Mouse (Mus musculus) cerebellum, postnatal 10 days (tissue): ENCODE measurements at regions not wholly inside any gene's neighbourhood (a gene's known extent, or its start where the extent isn't known, plus 50 kb on each side); places are given as distances from the start of the nearest gene placed in this dataset.

Source experiments
- DNase-seq, 2 experiments: peaks; one replicate each; pipeline ENCODE4 v3.0.0; 2021; ENCODE audit warnings: mixed read lengths in 2 of 2

- no peak for DNase-seq
These were observed 238.8 kb downstream of the Klf5 start for GRCm38 (mm10) chr14:99537286-99537685.

- no peak for DNase-seq
These were observed 243.2 kb downstream of the Klf5 start for GRCm38 (mm10) chr14:99541716-99542115.

- DNase-seq, result no peak
These were observed 249.4 kb downstream of the Klf5 start for GRCm38 (mm10) chr14:99547931-99548330.

GRCm38 (mm10) chr14:99548363-99549248, 250.1 kb downstream of the Klf5 start:
- no peak for DNase-seq

GRCm38 (mm10) chr14:99564024-99564423, 265.5 kb downstream of the Klf5 start:
- no peak for DNase-seq

- DNase-seq, result no peak
These were observed 275.7 kb downstream of the Klf5 start for GRCm38 (mm10) chr14:99574146-99574545.

GRCm38 (mm10) chr14:99578665-99579064, 280.2 kb downstream of the Klf5 start:
- no peak for DNase-seq

- DNase-seq, result peak in 1 of 2 experiments; percentile 2
These were observed 280.8 kb downstream of the Klf5 start for GRCm38 (mm10) chr14:99579271-99579759.

GRCm38 (mm10) chr14:99579765-99580266, 281.3 kb downstream of the Klf5 start:
- DNase-seq, result no peak

GRCm38 (mm10) chr14:99584144-99584543, 285.7 kb downstream of the Klf5 start:
- DNase-seq, result no peak

- no peak for DNase-seq
These were observed 287.5 kb downstream of the Klf5 start for GRCm38 (mm10) chr14:99586029-99586428.

GRCm38 (mm10) chr14:99590854-99591470, 292.5 kb downstream of the Klf5 start:
- DNase-seq, result no peak

- DNase-seq, result no peak
These were observed 294.4 kb downstream of the Klf5 start for GRCm38 (mm10) chr14:99592922-99593321.

GRCm38 (mm10) chr14:99593864-99594263, 295.4 kb downstream of the Klf5 start:
- DNase-seq, result peak in 1 of 2 experiments; percentile 10

- no peak for DNase-seq
These were observed 303.4 kb downstream of the Klf5 start for GRCm38 (mm10) chr14:99601900-99602299.

- DNase-seq, result no peak
These were observed 304.8 kb downstream of the Klf5 start for GRCm38 (mm10) chr14:99603257-99603656.

- no peak for DNase-seq
These were observed 307.0 kb downstream of the Klf5 start for GRCm38 (mm10) chr14:99605351-99606100.

GRCm38 (mm10) chr14:99609003-99609402, 310.5 kb downstream of the Klf5 start:
- DNase-seq, result no peak

- no peak for DNase-seq
These were observed 312.9 kb downstream of the Klf5 start for GRCm38 (mm10) chr14:99611435-99611834.

GRCm38 (mm10) chr14:99612114-99612513, 313.6 kb downstream of the Klf5 start:
- no peak for DNase-seq

- DNase-seq, result no peak
These were observed 316.3 kb downstream of the Klf5 start for GRCm38 (mm10) chr14:99614748-99615147.

GRCm38 (mm10) chr14:99616655-99617335, 318.3 kb downstream of the Klf5 start:
- DNase-seq, result no peak
